10 mouse cellular contexts compared by ENCODE assay signal in genomic region chr13:73772655-73773054, GRCm38 (mm10). TPM values are rescaled to one million over a fixed set of nuclear protein-coding genes. Genes with fewer than 3 reads are reported as not detected.
A peak's percentile ranks its signal among the peaks of the same experiment; 100 is the strongest.
DNase-seq lines count a peak whose midpoint lies in the region; ATAC-seq and TF ChIP-seq lines count a peak whose summit lies in the region.
"Had no signal": no experiment of that assay in that cellular context is flagged by ENCODE, and none has a peak within 500 bp of the region (broad histone marks: within the 10 kb centered on the region; RNA-seq: fewer than 3 reads in every experiment).

No protein-coding gene starts in this region.

- peak overlapping the region; percentile 79 for H3K27ac ChIP-seq in kidney, adult 2 months (ENCODE audit: insufficient read depth, low read depth, low read length)
- peak overlapping the region; percentile 66 for H3K27ac ChIP-seq in brown adipose tissue, adult 24 weeks (replicated peaks; ENCODE audit: low read depth, low read length)
- H3K27ac ChIP-seq in limb, embryonic 12.5 days: peak overlapping the region; percentile 74; the same call in 1 of the 2 replicates
- H3K27ac ChIP-seq in stomach, embryonic 15.5 days: 0 out of 2 replicates have a peak overlapping the region, but pooled peaks have one; percentile 3

- peak; percentile 26; the same call in 1 of the 2 replicates for TF ChIP-seq CTCF in kidney, adult 2 months (conservative IDR thresholded peaks at IDR 0.05; ENCODE audit: insufficient read depth, insufficient read length, low read depth, low read length)

- no peak overlapping the region for H3K4me3 ChIP-seq in kidney, adult 2 months (ENCODE audit: insufficient read depth, low read depth, low read length)
- H3K4me3 ChIP-seq in brown adipose tissue, adult 24 weeks (ENCODE audit: insufficient read depth, low read depth, low read length): peak overlapping the region; percentile 19; the same call in 1 of the 2 replicates
- H3K4me3 ChIP-seq in limb, embryonic 12.5 days (replicated peaks): no peak overlapping the region
- no peak overlapping the region for H3K4me3 ChIP-seq in stomach, embryonic 15.5 days (replicated peaks)

- intact Hi-C loops in gastrocnemius, postnatal 14 days (cut with DNase I; ENCODE audit: low total_unique reads): no loop called here

- TF ChIP-seq POLR2A in kidney, adult 2 months (IDR thresholded peaks at IDR 0.05; ENCODE audit: low read depth, low read length): no peak

- DNase-seq in kidney, adult 2 months: peak; percentile 47
- no peak for DNase-seq in kidney, adult 11 months
- DNase-seq in frontal cortex, postnatal 10 days (ENCODE audit: low spot score in 2 of 2): no peak
- DNase-seq in gastrocnemius, postnatal 14 days: no peak
- DNase-seq in urinary bladder, postnatal 14 days (ENCODE audit: low spot score): no peak
- DNase-seq: cerebellum, postnatal 14 days had no signal

- no peaks in the 10 kb centered on the region for H3K27me3 ChIP-seq in kidney, adult 2 months (replicated peaks; ENCODE audit: control insufficient read depth, insufficient read depth, low read length)
- no peaks in the 10 kb centered on the region for H3K27me3 ChIP-seq in limb, embryonic 12.5 days
- no peaks in the 10 kb centered on the region for H3K27me3 ChIP-seq in stomach, embryonic 15.5 days (replicated peaks)
- H3K27me3 ChIP-seq: Patski had no signal

- H3K4me1 ChIP-seq in kidney, adult 2 months (ENCODE audit: control insufficient read depth, insufficient read depth, low read length): peaks cover 69% of the 10 kb centered on the region
- H3K4me1 ChIP-seq in brown adipose tissue, adult 24 weeks (ENCODE audit: control insufficient read depth, insufficient read depth, insufficient read length, low read length): peaks cover 50% of the 10 kb centered on the region
- H3K4me1 ChIP-seq in limb, embryonic 12.5 days (replicated peaks): peaks cover 51% of the 10 kb centered on the region
- H3K4me1 ChIP-seq in stomach, embryonic 15.5 days: peaks cover 27% of the 10 kb centered on the region

- H3K9me3 ChIP-seq in limb, embryonic 12.5 days: no peaks in the 10 kb centered on the region
- H3K9me3 ChIP-seq in stomach, embryonic 15.5 days: no peaks in the 10 kb centered on the region

- H3K4me2 ChIP-seq in limb, embryonic 12.5 days: no peak overlapping the region
- H3K4me2 ChIP-seq in stomach, embryonic 15.5 days: no peak overlapping the region

- H3K36me3 ChIP-seq in kidney, adult 2 months (ENCODE audit: control insufficient read depth, insufficient read depth, low read length): no peaks in the 10 kb centered on the region
- peaks cover 44% of the 10 kb centered on the region for H3K36me3 ChIP-seq in limb, embryonic 12.5 days
- H3K36me3 ChIP-seq in stomach, embryonic 15.5 days: no peaks in the 10 kb centered on the region

- WGBS in kidney, adult 2 months: 10% methylated on average over 2 of the region's 2 CpGs
- WGBS in limb, embryonic 12.5 days: 51% methylated on average over 2 of the region's 2 CpGs
- 34% methylated on average over 2 of the region's 2 CpGs for WGBS in stomach, embryonic 15.5 days

- H3K9ac ChIP-seq in limb, embryonic 12.5 days (replicated peaks): no peak overlapping the region
- no peak overlapping the region for H3K9ac ChIP-seq in stomach, embryonic 15.5 days

- no peak for ATAC-seq in limb, embryonic 12.5 days (ENCODE audit: insufficient number of reproducible peaks, insufficient read depth, low FRiP score, low TSS enrichment, low read depth)
- no peak for ATAC-seq in stomach, embryonic 15.5 days (ENCODE audit: insufficient read depth, low FRiP score, low read depth)
- ATAC-seq: Patski had no signal

RNA-seq across cellular contexts. Expression of gene Slc12a7, which starts 39.8 kb away (rescaled TPM):
- 104 and 109 TPM in 2 replicates for polyA plus RNA-seq in kidney, adult 2 months (2012; rRNA removed)
- 17.7 and 29.3 TPM in 2 replicates for polyA plus RNA-seq in brown adipose tissue, adult 24 weeks (2012; ENCODE audit: insufficient read depth, insufficient read length, missing spikeins)
- polyA plus RNA-seq in limb, embryonic 12.5 days (2016; fragmentation: Nextera tagmentation; extraction: Ambion mirVana): 42.7 and 48.4 TPM in 2 replicates
- 17.5 and 19.4 TPM in 2 replicates for polyA plus RNA-seq in stomach, embryonic 15.5 days (2015; fragmentation: Nextera tagmentation; extraction: Ambion mirVana)
- total RNA-seq in gastrocnemius, postnatal 14 days (2021): 1 to 10 TPM; 4.5 to 5.2 TPM

Comparison
In these comparisons a context has a peak if more than half of its experiments do, and no peak if none do; other contexts are left out.
1. H3K27ac ChIP-seq: peak in every context shown above with its lines; median percentile 79 in kidney, adult 2 months; 74 in limb, embryonic 12.5 days; 66 in brown adipose tissue, adult 24 weeks; 3 in stomach, embryonic 15.5 days.